Mouse (Mus musculus) cortical plate, adult 2 months (tissue): ENCODE data around the gene Pip4k2a.

Experiments used
- CTCF ChIP-seq: fragments of 200-500 bp; IDR thresholded peaks from 2 replicates; pipeline ENCODE4 v1.5.1; 2011; ENCODE audit warnings: mild to moderate bottlenecking, control low read depth, low read length; ENCODE audit not compliant: insufficient read depth; ENCODE audit errors: extremely low read depth
- POLR2A ChIP-seq: fragments of 200-500 bp; IDR thresholded peaks from 2 replicates; pipeline ENCODE4 v1.6.1; 2011; ENCODE audit warnings: mild to moderate bottlenecking, low read length, control low read depth; ENCODE audit not compliant: insufficient read depth; ENCODE audit errors: extremely low read depth

- no peak for TF ChIP-seq CTCF
- no peak for TF ChIP-seq POLR2A
Measured at GRCm38 (mm10) chr2:18855246-18855645, 142.7 kb downstream of the Pip4k2a start.
